Mouse (Mus musculus) G1E (cell line): ENCODE measurements at regions not wholly inside any gene's neighbourhood (a gene's known extent, or its start where the extent isn't known, plus 50 kb on each side); places are given as distances from the start of the nearest gene placed in this dataset.
"Not testable (repeated sequence)": the region's sequence is repeated elsewhere in the genome, so short reads cannot be mapped to it uniquely, and the experiment has no call there.

Experiments
- CTCF ChIP-seq: IDR thresholded peaks from 2 replicates; pipeline ENCODE4 v1.5.1; 2012; ENCODE audit warnings: low read depth, low read length, inconsistent platforms, mixed read lengths
- GATA1 ChIP-seq: IDR thresholded peaks from 2 replicates; pipeline ENCODE4 v1.6.1; 2012; ENCODE audit warnings: borderline replicate concordance, low read length, inconsistent platforms, mixed read lengths
- GATA2 ChIP-seq: IDR thresholded peaks from 2 replicates; pipeline ENCODE4 v1.6.1; 2012; ENCODE audit warnings: low read depth, low read length, inconsistent platforms, borderline replicate concordance
- POLR2AphosphoS5 ChIP-seq: IDR thresholded peaks from 2 replicates; pipeline ENCODE4 v1.6.1; 2012; ENCODE audit warnings: low read depth, low read length, inconsistent platforms; ENCODE audit not compliant: insufficient replicate concordance

GRCm38 (mm10) chr8:101996761-101997160 lies 788.7 kb downstream of the Cdh11 start:
- not testable (repeated sequence) for TF ChIP-seq CTCF, POLR2AphosphoS5, GATA1, GATA2
